Mouse (Mus musculus) neural tube, embryonic 11.5 days (tissue): Measurements from ENCODE around the gene Itprid1. TPM values are rescaled to one million over a fixed set of nuclear protein-coding genes. Genes with fewer than 3 reads are reported as not detected.

Source experiments
- ATAC-seq: fragments of 200-750 bp; cut with Nextera tagmentation; 2 replicates; pipeline ENCODE4 v1.8.0; 2017; ENCODE audit warnings: moderate number of reproducible peaks, mild to moderate bottlenecking, moderate TSS enrichment, moderate library complexity; ENCODE audit not compliant: insufficient read depth, low FRiP score, low TSS enrichment
- DNase-seq: peaks from one replicate; pipeline ENCODE4 v3.0.0-alpha.2; 2015; ENCODE audit warnings: low spot score
- H3K27ac ChIP-seq: fragments of 300-500 bp; sonication (generic); 2 replicates; pipeline ENCODE4 v1.5.1; 2014; ENCODE audit warnings: low read depth, mild to moderate bottlenecking, low read length
- H3K27me3 ChIP-seq: fragments of 300-500 bp; sonication (generic); 2 replicates; pipeline ENCODE4 v1.6.1; 2014; ENCODE audit warnings: mild to moderate bottlenecking, low read length, mixed read lengths; ENCODE audit not compliant: control insufficient read depth, insufficient read depth
- H3K36me3 ChIP-seq: fragments of 300-500 bp; sonication (generic); 2 replicates; pipeline ENCODE4 v1.6.1; 2014; ENCODE audit warnings: mild to moderate bottlenecking, low read length, moderate library complexity, mixed read lengths; ENCODE audit not compliant: control insufficient read depth, insufficient read depth
- H3K4me1 ChIP-seq: fragments of 300-500 bp; sonication (generic); 2 replicates; pipeline ENCODE4 v1.6.1; 2014; ENCODE audit warnings: low read length, mixed read lengths; ENCODE audit not compliant: control insufficient read depth, insufficient read depth
- H3K4me2 ChIP-seq: fragments of 300-500 bp; sonication (generic); 2 replicates; pipeline ENCODE4 v1.6.1; 2014; ENCODE audit warnings: low read depth, mild to moderate bottlenecking, moderate library complexity
- H3K4me3 ChIP-seq: fragments of 300-500 bp; sonication (generic); 2 replicates; pipeline ENCODE4 v1.5.1; 2014; ENCODE audit warnings: low read depth, low read length
- H3K9ac ChIP-seq: fragments of 300-500 bp; sonication (generic); 2 replicates; pipeline ENCODE4 v1.6.1; 2014; ENCODE audit warnings: mild to moderate bottlenecking, low read length
- H3K9me3 ChIP-seq: fragments of 300-500 bp; sonication (generic); 2 replicates; pipeline ENCODE4 v1.6.1; 2016; ENCODE audit warnings: low read length; ENCODE audit not compliant: control insufficient read depth
- WGBS: fragments of 180-500 bp; shearing (Covaris S2); extraction: QIAGEN DNeasy Blood & Tissue Kit; methylation state at CpG from one replicate; pipeline ENCODE4 v1.1.7; 2014; 5-methylcytosine and 5-hydroxymethylcytosine counted together
- polyA plus RNA-seq: library from polyadenylated mRNA; unstranded; fragments of >200 nt; fragmentation: Nextera tagmentation; extraction: Ambion mirVana; gene quantifications from 2 replicates; pipeline ENCODE4 v1.2.1, GENCODE M21; 2014

Itprid1 gene
- 0.09 TPM in 1 of 2 replicates, not detected in the other for polyA plus RNA-seq

DNA sequence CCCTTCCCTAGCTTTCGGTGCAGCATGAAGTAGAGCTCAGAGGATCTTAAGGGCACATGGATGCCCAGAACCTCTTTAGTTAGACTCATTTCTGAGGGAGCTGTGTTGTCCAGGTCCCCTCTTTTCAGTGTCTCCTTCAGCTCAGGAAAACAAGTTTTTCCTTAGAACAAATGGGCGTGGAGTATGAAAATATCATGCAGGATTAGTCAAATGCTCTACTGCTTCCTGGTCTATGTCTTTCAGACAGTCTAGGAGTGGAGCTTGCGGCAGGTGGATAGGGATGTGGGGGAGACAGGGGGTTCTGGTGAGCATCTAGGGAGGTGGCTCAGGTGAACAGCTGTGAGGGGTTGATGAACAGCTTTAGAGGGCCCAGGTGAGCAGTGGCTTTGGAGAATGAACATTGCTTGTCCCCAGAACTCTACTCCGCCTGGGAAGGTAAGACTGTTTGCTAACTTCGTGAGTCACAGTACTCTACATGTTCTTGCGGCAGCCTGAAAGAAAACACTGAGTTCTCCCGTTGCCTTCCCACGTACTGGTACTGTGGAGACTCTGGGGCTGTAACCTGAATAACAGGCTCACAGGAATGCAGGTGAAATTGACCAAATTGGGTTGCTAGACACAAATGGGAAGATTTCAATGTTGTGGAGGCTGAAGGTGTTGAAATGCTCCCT, at the start of gene Itprid1:
Itprid1 (plus strand) TSS at position 246 of the 671 bp plus-strand sequence.
- WGBS = 85% methylated on average over 8 of the region's 8 CpGs

DNA sequence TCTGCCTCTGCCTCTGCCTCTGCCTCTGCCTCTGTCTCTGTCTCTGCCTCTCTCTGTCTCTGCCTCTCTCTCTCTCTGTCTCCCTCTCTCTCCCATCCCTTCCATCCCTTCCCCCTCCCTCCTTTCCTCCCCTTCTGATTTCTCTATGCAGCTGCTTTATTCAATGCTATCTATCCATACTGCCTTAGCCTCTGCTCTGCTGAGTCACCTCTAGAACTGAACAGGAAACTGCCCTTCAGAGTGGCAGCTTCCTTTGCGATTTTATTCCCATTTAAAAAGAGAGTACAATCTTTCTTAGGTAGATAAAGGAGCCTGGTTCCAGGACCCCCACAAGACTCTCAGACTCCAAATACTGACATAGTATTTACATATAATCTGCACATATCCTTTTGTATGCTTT, 47.1 kb upstream of the Itprid1 start:
- Histone ChIP-seq H3K36me3 (no peaks in the 10 kb centered on the region), H3K4me3 (no peak overlapping the region), H3K4me2 (no peak overlapping the region), H3K4me1 (peaks cover 13% of the 10 kb centered on the region), H3K27me3 (no peaks in the 10 kb centered on the region), H3K27ac (no peak overlapping the region), H3K9ac (no peak overlapping the region), H3K9me3 (no peaks in the 10 kb centered on the region)
- 84% methylated on average over 1 of the region's 1 CpGs for WGBS
- DNase-seq (no peak), ATAC-seq (no peak)

More for the DNA sequence above, at the start of gene Itprid1:
- ATAC-seq = no peak
- Histone ChIP-seq H3K36me3 (no peaks in the 10 kb centered on the region), H3K4me3 (no peak within 1 kb of the TSS), H3K27ac (no peak within 1 kb of the TSS), H3K9me3 (no peaks in the 10 kb centered on the region), H3K27me3 (no peaks in the 10 kb centered on the region), H3K4me1 (no peaks in the 10 kb centered on the region), H3K4me2 (no peak within 1 kb of the TSS), H3K9ac (no peak within 1 kb of the TSS)
- no peak for DNase-seq

DNA sequence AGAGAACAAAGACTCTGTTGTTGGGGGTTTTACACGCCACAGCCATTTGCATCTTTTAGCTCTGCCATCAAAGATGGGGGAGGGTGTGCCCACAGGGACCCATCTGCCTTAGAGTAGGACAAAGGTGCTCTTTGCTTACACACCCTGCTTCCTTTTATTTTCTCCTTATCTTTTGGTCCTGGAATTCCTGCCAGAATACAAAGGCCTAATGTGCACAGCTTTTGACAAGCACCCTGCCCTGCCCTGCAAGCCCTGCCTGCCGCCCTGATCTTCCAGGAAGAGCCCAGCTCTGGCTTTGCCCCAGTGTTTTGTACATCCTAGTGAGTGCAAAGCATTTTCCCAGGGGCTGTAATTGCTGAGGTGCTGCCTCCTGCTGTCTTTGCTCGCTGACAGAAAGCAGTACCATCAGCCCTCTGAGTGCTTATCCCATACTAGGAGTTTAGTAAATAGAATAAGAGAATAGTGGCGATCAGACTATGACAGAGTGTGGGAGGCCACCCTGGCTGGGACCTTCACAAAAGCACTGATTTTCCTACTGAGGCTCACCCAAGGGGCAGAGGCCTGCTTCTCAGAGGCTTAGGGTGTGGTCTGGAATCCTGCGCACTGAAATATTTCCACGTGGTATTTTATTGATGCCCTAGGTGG, 44.7 kb upstream of the Itprid1 start:
- 9% methylated on average over 6 of the region's 6 CpGs for WGBS
- Histone ChIP-seq H3K9me3 (no peaks in the 10 kb centered on the region), H3K9ac (peak overlapping the region; percentile 53), H3K4me1 (peaks cover 13% of the 10 kb centered on the region), H3K4me3 (no peak overlapping the region), H3K27me3 (no peaks in the 10 kb centered on the region), H3K27ac (peak overlapping the region; percentile 93), H3K36me3 (no peaks in the 10 kb centered on the region), H3K4me2 (peak overlapping the region; percentile 9; the same call in 1 of the 2 replicates)
- peak; percentile 90 for ATAC-seq
- peak; percentile 63 for DNase-seq

DNA sequence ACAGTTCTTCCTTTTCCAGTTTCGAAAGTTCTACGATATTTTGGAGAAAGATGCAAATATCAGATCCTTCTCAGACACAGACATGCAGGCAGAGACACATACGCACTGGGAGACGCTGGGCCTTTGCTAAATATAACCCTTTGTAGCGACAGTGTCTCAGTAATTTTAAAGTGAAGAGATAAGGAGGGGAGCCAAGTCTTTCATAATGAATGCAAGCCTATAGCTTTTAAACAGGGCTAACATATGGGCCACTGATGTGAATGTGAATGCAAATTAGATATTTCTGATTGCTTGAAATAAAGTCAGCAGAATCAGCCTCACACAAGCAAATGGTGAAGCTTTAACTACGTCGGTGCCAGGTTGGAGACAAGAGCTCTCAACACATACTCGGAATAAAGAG, 44.2 kb upstream of the Itprid1 start:
- no peak for DNase-seq
- Histone ChIP-seq H3K4me3 (no peak overlapping the region), H3K27me3 (no peaks in the 10 kb centered on the region), H3K27ac (peak overlapping the region; percentile 93), H3K4me1 (peaks cover 13% of the 10 kb centered on the region), H3K9ac (peak overlapping the region; percentile 53), H3K36me3 (no peaks in the 10 kb centered on the region), H3K9me3 (no peaks in the 10 kb centered on the region), H3K4me2 (no peak overlapping the region)
- 59% methylated on average over 8 of the region's 8 CpGs for WGBS
- no peak for ATAC-seq

DNA sequence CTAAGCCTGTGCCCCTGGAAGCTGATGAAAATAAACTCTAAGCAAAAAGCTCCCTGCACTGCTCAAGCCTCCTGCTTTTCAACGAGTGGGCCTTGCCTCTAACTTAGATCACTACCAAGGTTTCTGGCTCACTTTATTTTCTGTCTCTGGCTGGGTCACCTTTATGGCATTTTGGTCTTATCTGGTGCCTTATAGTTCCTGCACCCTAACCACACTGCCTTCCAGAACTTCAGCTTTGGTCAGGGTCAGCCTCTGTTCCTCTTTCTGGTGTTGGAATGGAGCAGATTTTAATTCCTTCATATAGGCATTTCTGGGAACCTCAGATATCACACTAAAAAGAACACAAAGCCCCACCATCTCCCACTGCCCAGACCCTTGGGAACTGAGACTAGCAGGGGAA, 34.0 kb upstream of the Itprid1 start:
- no peak overlapping the region for H3K27ac ChIP-seq
- ATAC-seq = no peak
- no peak for DNase-seq
- no peak overlapping the region for H3K4me2 ChIP-seq
- H3K4me3 ChIP-seq = no peak overlapping the region
- H3K9me3 ChIP-seq = no peaks in the 10 kb centered on the region
- WGBS = 71% methylated on average over 1 of the region's 1 CpGs
- H3K36me3 ChIP-seq = no peaks in the 10 kb centered on the region
- H3K4me1 ChIP-seq = no peaks in the 10 kb centered on the region
- H3K27me3 ChIP-seq = no peaks in the 10 kb centered on the region
- no peak overlapping the region for H3K9ac ChIP-seq

DNA sequence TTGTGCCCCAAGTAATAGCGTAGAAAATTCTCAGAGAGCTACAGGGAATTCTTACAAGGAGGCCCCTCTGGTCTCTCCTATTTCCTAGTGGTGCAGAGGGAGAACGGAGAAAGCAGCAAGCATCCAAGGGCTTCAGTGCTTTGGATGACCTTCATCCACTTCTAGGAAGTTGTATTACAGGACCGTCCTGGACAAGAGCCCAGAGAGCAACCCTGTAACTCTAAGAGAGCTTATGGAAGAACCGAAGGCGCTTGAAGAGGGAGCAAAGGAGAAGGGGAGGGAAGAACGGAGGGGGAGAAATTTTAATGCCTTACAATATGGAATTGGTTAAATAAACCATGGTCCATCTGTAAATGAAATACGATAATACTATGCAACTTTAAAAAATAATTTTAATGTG, 33.3 kb upstream of the Itprid1 start:
- H3K9ac ChIP-seq = no peak overlapping the region
- no peaks in the 10 kb centered on the region for H3K9me3 ChIP-seq
- H3K4me1 ChIP-seq = no peaks in the 10 kb centered on the region
- DNase-seq (no peak), ATAC-seq (no peak)
- 80% methylated on average over 7 of the region's 7 CpGs for WGBS
- no peaks in the 10 kb centered on the region for H3K27me3 ChIP-seq
- no peaks in the 10 kb centered on the region for H3K36me3 ChIP-seq
- H3K27ac ChIP-seq = no peak overlapping the region
- no peak overlapping the region for H3K4me2 ChIP-seq
- no peak overlapping the region for H3K4me3 ChIP-seq

DNA sequence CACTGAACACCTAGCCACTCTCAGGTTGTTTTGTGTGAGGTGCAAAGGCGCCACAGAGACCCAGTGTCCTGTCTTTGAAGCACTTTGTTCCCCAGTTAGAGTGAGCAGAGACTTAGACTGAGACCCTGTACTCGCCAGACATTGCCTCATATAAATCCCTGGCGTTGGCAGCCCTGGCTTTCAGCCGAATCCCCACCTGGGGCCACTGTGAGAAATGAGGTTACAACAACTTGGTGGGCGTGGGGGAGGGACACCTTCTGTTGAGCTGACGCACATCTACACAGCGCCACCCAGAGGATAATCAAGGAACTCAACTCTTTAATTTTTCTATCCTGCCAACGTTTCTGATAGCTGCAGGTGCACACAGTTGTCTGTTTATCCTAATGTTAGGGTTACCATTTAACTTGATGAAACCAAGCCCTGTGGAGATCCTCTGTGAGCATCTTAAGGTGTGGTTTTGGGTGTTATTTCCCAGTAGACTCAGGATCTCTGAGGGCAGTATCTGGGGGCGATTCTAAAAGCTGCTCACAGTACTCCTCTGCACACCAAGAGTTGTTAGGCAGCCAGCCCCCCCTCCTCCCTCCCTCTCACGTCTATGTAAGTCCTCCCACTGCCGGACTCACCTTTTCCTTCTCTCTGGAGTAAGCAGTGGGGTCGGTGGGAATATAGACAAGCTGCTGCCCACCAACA, 32.6 kb upstream of the Itprid1 start:
- H3K27me3 ChIP-seq = no peaks in the 10 kb centered on the region
- H3K4me3 ChIP-seq = no peak overlapping the region
- ATAC-seq (peak; percentile 76; the same call in 1 of the 2 replicates), DNase-seq (peak; percentile 60)
- H3K36me3 ChIP-seq = no peaks in the 10 kb centered on the region
- no peak overlapping the region for H3K27ac ChIP-seq
- H3K9me3 ChIP-seq = no peaks in the 10 kb centered on the region
- H3K4me2 ChIP-seq = no peak overlapping the region
- WGBS = 27% methylated on average over 12 of the region's 12 CpGs
- H3K9ac ChIP-seq = no peak overlapping the region
- H3K4me1 ChIP-seq = no peaks in the 10 kb centered on the region

DNA sequence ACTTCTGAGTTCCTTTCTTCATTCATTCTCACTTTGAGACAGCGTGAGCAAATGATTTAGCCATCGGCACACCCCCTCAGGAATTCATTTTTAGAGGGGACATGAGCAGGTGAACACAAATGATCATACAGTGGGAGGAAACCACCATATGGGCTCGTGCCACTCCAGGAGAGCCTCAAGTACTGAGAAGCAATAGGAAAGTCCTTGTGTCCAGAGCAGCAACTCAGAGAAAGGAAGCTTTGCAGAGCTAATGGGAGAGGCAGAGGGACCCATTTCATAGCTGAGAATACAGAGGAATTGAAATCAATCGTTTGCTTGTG, 32.1 kb upstream of the Itprid1 start:
- no peak for DNase-seq
- Histone ChIP-seq H3K27ac (no peak overlapping the region), H3K36me3 (no peaks in the 10 kb centered on the region), H3K4me2 (no peak overlapping the region), H3K4me1 (no peaks in the 10 kb centered on the region), H3K9ac (no peak overlapping the region), H3K4me3 (no peak overlapping the region), H3K27me3 (no peaks in the 10 kb centered on the region), H3K9me3 (no peaks in the 10 kb centered on the region)
- no peak for ATAC-seq
- 86% methylated on average over 4 of the region's 4 CpGs for WGBS
